12 mouse cellular contexts compared by ENCODE assay signal in genomic region chr5:29250795-29251495, GRCm38 (mm10). TPM values are rescaled to one million over a fixed set of nuclear protein-coding genes. Genes with fewer than 3 reads are reported as not detected.
DNase-seq lines count a peak whose midpoint lies in the region; ATAC-seq and TF ChIP-seq lines count a peak whose summit lies in the region.
"Had no signal": no experiment of that assay in that cellular context is flagged by ENCODE, and none has a peak within 500 bp of the region (broad histone marks: within the 10 kb centered on the region; RNA-seq: fewer than 3 reads in every experiment).

No protein-coding gene starts in this region.

- ATAC-seq in forebrain, embryonic 12.5 days (ENCODE audit: low FRiP score) = peak; percentile 90; the same call in 1 of the 2 replicates
- ATAC-seq in hindbrain, postnatal 0 days = 0 out of 2 replicates have a peak, but pooled peaks have one; percentile 63
- ATAC-seq in neural tube, embryonic 15.5 days (ENCODE audit: low FRiP score) = peak; percentile 66; the same call in 1 of the 2 replicates

- TF ChIP-seq POLR2A in brain, embryonic 14.5 days (IDR thresholded peaks at IDR 0.05; ENCODE audit: borderline replicate concordance, extremely low read depth, insufficient read depth, insufficient read length, poor library complexity, severe bottlenecking) = no peak

- no peak overlapping the region for H3K27ac ChIP-seq in forebrain, embryonic 12.5 days
- no peak overlapping the region for H3K27ac ChIP-seq in forebrain, embryonic 10.5 days
- no peak overlapping the region for H3K27ac ChIP-seq in hindbrain, postnatal 0 days
- no peak overlapping the region for H3K27ac ChIP-seq in neural tube, embryonic 15.5 days (replicated peaks)

- no peak for TF ChIP-seq CTCF in brain, embryonic 14.5 days (IDR thresholded peaks at IDR 0.05; ENCODE audit: borderline replicate concordance, extremely low read depth, insufficient read depth, insufficient read length)
- TF ChIP-seq CTCF in hindbrain, postnatal 0 days (IDR thresholded peaks at IDR 0.05; ENCODE audit: low read depth) = no peak

- H3K9me3 ChIP-seq in forebrain, embryonic 12.5 days = no peaks in the 10 kb centered on the region
- H3K9me3 ChIP-seq in forebrain, embryonic 10.5 days = no peaks in the 10 kb centered on the region
- H3K9me3 ChIP-seq in hindbrain, postnatal 0 days (ENCODE audit: low read length) = no peaks in the 10 kb centered on the region
- H3K9me3 ChIP-seq in neural tube, embryonic 15.5 days (replicated peaks) = no peaks in the 10 kb centered on the region

- no peaks in the 10 kb centered on the region for H3K27me3 ChIP-seq in forebrain, embryonic 12.5 days
- no peaks in the 10 kb centered on the region for H3K27me3 ChIP-seq in forebrain, embryonic 10.5 days (ENCODE audit: poor library complexity, severe bottlenecking)
- no peaks in the 10 kb centered on the region for H3K27me3 ChIP-seq in hindbrain, postnatal 0 days (ENCODE audit: insufficient read depth, low read length)
- no peaks in the 10 kb centered on the region for H3K27me3 ChIP-seq in neural tube, embryonic 15.5 days (replicated peaks)

- peaks cover 19% of the 10 kb centered on the region for H3K4me1 ChIP-seq in forebrain, embryonic 12.5 days
- peaks cover 37% of the 10 kb centered on the region for H3K4me1 ChIP-seq in forebrain, embryonic 10.5 days
- no peaks in the 10 kb centered on the region for H3K4me1 ChIP-seq in hindbrain, postnatal 0 days (ENCODE audit: insufficient read depth, low read length)
- H3K4me1 ChIP-seq in neural tube, embryonic 15.5 days = 0 out of 2 replicates have a peak, but pooled peaks cover 5% of the 10 kb centered on the region

- no peak overlapping the region for H3K4me2 ChIP-seq in forebrain, embryonic 12.5 days
- no peak overlapping the region for H3K4me2 ChIP-seq in hindbrain, postnatal 0 days (ENCODE audit: low read depth, low read length)
- no peak overlapping the region for H3K4me2 ChIP-seq in neural tube, embryonic 15.5 days

- H3K4me3 ChIP-seq in forebrain, embryonic 12.5 days (replicated peaks) = no peak overlapping the region
- H3K4me3 ChIP-seq in forebrain, embryonic 10.5 days = no peak overlapping the region
- no peak overlapping the region for H3K4me3 ChIP-seq in hindbrain, postnatal 0 days (ENCODE audit: low read length)
- no peak overlapping the region for H3K4me3 ChIP-seq in neural tube, embryonic 15.5 days (replicated peaks)

- no peak overlapping the region for H3K9ac ChIP-seq in forebrain, embryonic 12.5 days
- no peak overlapping the region for H3K9ac ChIP-seq in hindbrain, postnatal 0 days (replicated peaks; ENCODE audit: low read length)
- no peak overlapping the region for H3K9ac ChIP-seq in neural tube, embryonic 15.5 days (replicated peaks)

- H3K36me3 ChIP-seq in forebrain, embryonic 12.5 days (replicated peaks) = no peaks in the 10 kb centered on the region
- no peaks in the 10 kb centered on the region for H3K36me3 ChIP-seq in forebrain, embryonic 10.5 days (replicated peaks)
- no peaks in the 10 kb centered on the region for H3K36me3 ChIP-seq in hindbrain, postnatal 0 days (ENCODE audit: insufficient read depth, low read length)
- H3K36me3 ChIP-seq in neural tube, embryonic 15.5 days = no peaks in the 10 kb centered on the region

- 12% methylated on average over 8 of the region's 8 CpGs for whole genome bisulfite sequencing in forebrain, embryonic 12.5 days
- 48% methylated on average over 8 of the region's 8 CpGs for WGBS in forebrain, embryonic 10.5 days
- 14% methylated on average over 8 of the region's 8 CpGs for WGBS in hindbrain, postnatal 0 days
- WGBS in neural tube, embryonic 15.5 days = 30% methylated on average over 8 of the region's 8 CpGs

- no peak for DNase-seq in forebrain, embryonic 10.5 days (ENCODE audit: extremely low spot score, low spot score)
- DNase-seq in brain, embryonic 14.5 days (ENCODE audit: low read depth) = peak; percentile 79
- peak; percentile 25 for DNase-seq in hindbrain, postnatal 0 days (ENCODE audit: low spot score)
- DNase-seq in cerebellum, adult 11-12 months = no peak
- no peak for DNase-seq in right cerebral cortex, postnatal 14 days
- no peak for DNase-seq in adrenal gland, adult 18-20 months (ENCODE audit: low spot score in 2 of 2)
- DNase-seq: cerebellum, adult 9-10 months; kidney, adult 18-20 months; liver had no signal

RNA-seq across cellular contexts. Expression of gene Rnf32, which starts 55.2 kb away (rescaled TPM):
- polyA plus RNA-seq in forebrain, embryonic 12.5 days (2016; fragmentation: Nextera tagmentation; extraction: Ambion mirVana) = 9.2 and 9.4 TPM in 2 replicates
- 4.8 and 6.3 TPM in 2 replicates for polyA plus RNA-seq in forebrain, embryonic 10.5 days (2016; fragmentation: Nextera tagmentation; extraction: Ambion mirVana)
- 16.0 and 16.3 TPM in 2 replicates for polyA plus RNA-seq in brain, embryonic 14.5 days (2012; rRNA removed)
- total RNA-seq in hindbrain, postnatal 0 days (2014; rRNA removed) = 6.2 and 9.7 TPM in 2 replicates
- 9.4 and 10.0 TPM in 2 replicates for polyA plus RNA-seq in hindbrain, postnatal 0 days (2015; fragmentation: Nextera tagmentation; extraction: Ambion mirVana)
- 14.2 and 14.9 TPM in 2 replicates for polyA plus RNA-seq in neural tube, embryonic 15.5 days (2015; fragmentation: Nextera tagmentation; extraction: Ambion mirVana)
- 1 to 10 TPM; 4.2 to 4.6 TPM for total RNA-seq in adrenal gland, adult 18-20 months (2021)
- total RNA-seq: granulocyte monocyte progenitor cell, adult 5-6 weeks had no signal

Comparison
In these comparisons a context has a peak if more than half of its experiments do, and no peak if none do; other contexts are left out.
1. DNase-seq: peak in brain, embryonic 14.5 days (single experiment) and hindbrain, postnatal 0 days (single experiment); none in forebrain, embryonic 10.5 days (single experiment), cerebellum, adult 11-12 months (single experiment), right cerebral cortex, postnatal 14 days (single experiment) and adrenal gland, adult 18-20 months (0 of 2).
2. Peak in every context shown above with its lines, with median percentiles within 50 percentile points of each other: ATAC-seq.